Mouse (Mus musculus) cortical plate, adult 2 months (tissue): Measurements from ENCODE around the gene Ezh1. TPM values are rescaled to one million over a fixed set of nuclear protein-coding genes. Genes with fewer than 3 reads are reported as not detected.

Source experiments
- H3K27ac ChIP-seq: fragments of 200-500 bp; 2 replicates; pipeline ENCODE4 v1.5.1; 2012; ENCODE audit warnings: low read length, control low read depth, inconsistent platforms; ENCODE audit not compliant: insufficient read depth
- H3K4me1 ChIP-seq: fragments of 200-500 bp; 2 replicates; pipeline ENCODE4 v1.6.1; 2011; ENCODE audit warnings: low read length; ENCODE audit not compliant: control insufficient read depth, insufficient read depth
- H3K4me3 ChIP-seq: fragments of 200-500 bp; 2 replicates; pipeline ENCODE4 v1.5.1; 2011; ENCODE audit warnings: mild to moderate bottlenecking, low read length, control low read depth; ENCODE audit not compliant: insufficient read depth
- CTCF ChIP-seq: fragments of 200-500 bp; IDR thresholded peaks from 2 replicates; pipeline ENCODE4 v1.5.1; 2011; ENCODE audit warnings: mild to moderate bottlenecking, control low read depth, low read length; ENCODE audit not compliant: insufficient read depth; ENCODE audit errors: extremely low read depth
- POLR2A ChIP-seq: fragments of 200-500 bp; IDR thresholded peaks from 2 replicates; pipeline ENCODE4 v1.6.1; 2011; ENCODE audit warnings: mild to moderate bottlenecking, low read length, control low read depth; ENCODE audit not compliant: insufficient read depth; ENCODE audit errors: extremely low read depth
- polyA plus RNA-seq: library from polyadenylated mRNA; depleted of rRNA; stranded (reverse); fragments of >200 nt; gene quantifications from 2 replicates; pipeline ENCODE4 v1.2.3, GENCODE M21; 2012; rRNA removed

Gene Ezh1
- polyA plus RNA-seq, result 51.9 and 53.2 TPM in 2 replicates

GRCm38 (mm10) chr11:101226065-101226701, at the start of gene Ezh1:
Ezh1 (minus strand) TSS chr11:101226463.
- TF ChIP-seq CTCF (no peak), POLR2A (peak; percentile 66)
- Histone ChIP-seq H3K4me3 (peak within 1 kb of the TSS; percentile 59), H3K4me1 (peaks cover 2% of the 10 kb centered on the region; the same call in 1 of the 2 replicates), H3K27ac (peak within 1 kb of the TSS; percentile 62; the same call in 1 of the 2 replicates)

DNA sequence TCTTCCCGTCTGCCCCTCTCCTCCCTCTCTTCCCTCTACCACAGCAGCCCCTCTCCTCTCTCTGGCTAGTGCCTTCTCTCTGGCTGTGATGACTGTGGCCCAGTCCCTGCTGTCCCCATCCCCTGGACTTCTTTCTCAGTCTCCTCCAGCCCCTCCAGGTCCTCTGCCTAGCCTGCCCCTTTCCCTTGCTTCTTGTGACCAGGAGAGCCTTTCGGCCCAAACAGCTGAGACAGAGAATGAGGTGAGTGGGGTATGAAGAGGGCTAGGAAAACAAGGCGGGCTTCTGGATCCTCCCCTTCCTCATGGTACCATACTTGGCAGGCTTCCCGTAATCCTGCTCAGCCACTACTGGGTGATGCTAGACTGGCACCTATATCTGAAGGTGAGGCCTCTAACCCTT, 49.0 kb upstream of the Ezh1 start:
- Histone ChIP-seq H3K4me1 (peaks cover 5% of the 10 kb centered on the region), H3K27ac (no peak overlapping the region), H3K4me3 (no peak overlapping the region)
- no peak for TF ChIP-seq POLR2A
- no peak for TF ChIP-seq CTCF

GRCm38 (mm10) chr11:101272446-101272845, 46.2 kb upstream of the Ezh1 start:
- no peak overlapping the region for H3K4me3 ChIP-seq
- TF ChIP-seq POLR2A (no peak), CTCF (no peak)

DNA sequence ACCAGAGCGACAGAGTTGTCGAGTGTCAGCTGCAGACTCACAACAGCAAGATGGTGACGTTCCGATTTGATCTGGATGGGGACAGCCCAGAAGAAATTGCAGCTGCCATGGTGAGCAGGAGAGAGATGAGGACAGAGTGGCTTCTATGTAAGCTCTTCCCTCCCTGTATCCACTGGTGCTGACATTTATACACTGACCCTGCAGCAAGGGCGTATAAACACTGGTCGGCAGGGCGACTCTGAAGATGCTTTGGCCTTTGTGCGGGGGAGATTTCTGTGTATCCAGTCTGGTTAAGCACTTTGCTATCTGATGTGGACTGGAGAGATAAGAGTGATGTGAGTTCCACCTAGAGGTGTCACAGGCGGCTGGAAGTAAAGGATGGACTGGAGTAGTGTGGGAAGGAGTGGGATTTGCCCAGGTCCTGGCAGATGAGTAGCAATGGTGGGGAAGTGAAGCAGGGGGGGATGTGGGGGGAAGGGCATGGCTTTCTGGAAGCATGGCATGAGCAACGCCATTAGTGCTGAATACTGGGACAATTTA, 43.4 kb upstream of the Ezh1 start:
- Histone ChIP-seq H3K27ac (no peak overlapping the region), H3K4me3 (no peak overlapping the region), H3K4me1 (no peaks in the 10 kb centered on the region)
- TF ChIP-seq POLR2A (no peak), CTCF (no peak)

More at GRCm38 (mm10) chr11:101272446-101272845, 46.2 kb upstream of the Ezh1 start:
- no peak overlapping the region for H3K27ac ChIP-seq
- H3K4me1 ChIP-seq, result peaks cover 3% of the 10 kb centered on the region

DNA sequence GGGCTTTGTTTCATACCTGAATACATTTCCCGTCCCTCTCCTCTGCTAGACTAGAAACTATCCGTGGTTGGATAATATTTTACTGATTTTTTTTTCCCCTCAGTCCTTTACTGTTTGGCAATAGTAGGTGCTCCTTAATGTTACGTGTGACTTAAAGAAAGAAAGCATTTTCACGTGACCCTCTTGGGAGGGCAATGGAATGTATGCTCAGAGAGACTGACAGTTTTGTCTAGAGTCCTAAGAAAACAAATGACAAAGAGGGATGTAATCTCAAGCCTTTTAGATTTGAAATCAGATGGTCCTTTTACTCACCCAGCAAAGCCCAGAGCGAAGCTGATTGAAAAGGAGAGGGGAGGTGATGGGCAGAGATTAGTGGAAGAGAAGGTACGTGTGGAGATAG, 39.6 kb upstream of the Ezh1 start:
- Histone ChIP-seq H3K4me3 (no peak overlapping the region), H3K4me1 (no peaks in the 10 kb centered on the region), H3K27ac (no peak overlapping the region)
- TF ChIP-seq CTCF, result no peak
- no peak for TF ChIP-seq POLR2A

DNA sequence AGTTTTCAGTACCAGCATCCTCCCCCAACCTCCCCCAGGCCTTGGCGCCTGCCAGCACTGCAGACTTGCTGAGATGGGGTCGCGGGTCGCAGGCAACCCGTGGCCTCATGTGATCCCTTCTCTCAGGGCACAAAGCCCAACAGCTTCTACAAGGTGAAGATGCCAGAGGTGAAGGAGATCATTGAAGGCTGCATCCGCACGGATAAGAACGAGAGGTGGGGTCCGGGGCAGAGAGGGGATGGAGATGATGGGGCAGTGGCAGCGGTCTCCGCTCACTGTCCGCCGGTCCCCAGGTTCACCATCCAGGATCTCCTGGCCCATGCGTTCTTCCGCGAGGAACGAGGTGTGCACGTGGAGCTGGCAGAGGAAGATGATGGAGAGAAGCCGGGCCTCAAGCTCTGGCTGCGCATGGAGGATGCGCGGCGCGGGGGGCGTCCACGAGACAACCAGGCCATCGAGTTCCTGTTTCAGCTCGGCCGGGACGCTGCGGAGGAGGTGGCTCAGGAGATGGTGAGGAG, 38.8 kb upstream of the Ezh1 start:
- no peak overlapping the region for H3K27ac ChIP-seq
- H3K4me1 ChIP-seq, result peaks cover under 1% of the 10 kb centered on the region
- TF ChIP-seq POLR2A (no peak), CTCF (no peak)
- H3K4me3 ChIP-seq, result no peak overlapping the region

GRCm38 (mm10) chr11:101263989-101264280, 37.7 kb upstream of the Ezh1 start:
- no peak overlapping the region for H3K4me3 ChIP-seq
- peaks cover 3% of the 10 kb centered on the region for H3K4me1 ChIP-seq
- TF ChIP-seq POLR2A (no peak), CTCF (no peak)
- H3K27ac ChIP-seq, result no peak overlapping the region

DNA sequence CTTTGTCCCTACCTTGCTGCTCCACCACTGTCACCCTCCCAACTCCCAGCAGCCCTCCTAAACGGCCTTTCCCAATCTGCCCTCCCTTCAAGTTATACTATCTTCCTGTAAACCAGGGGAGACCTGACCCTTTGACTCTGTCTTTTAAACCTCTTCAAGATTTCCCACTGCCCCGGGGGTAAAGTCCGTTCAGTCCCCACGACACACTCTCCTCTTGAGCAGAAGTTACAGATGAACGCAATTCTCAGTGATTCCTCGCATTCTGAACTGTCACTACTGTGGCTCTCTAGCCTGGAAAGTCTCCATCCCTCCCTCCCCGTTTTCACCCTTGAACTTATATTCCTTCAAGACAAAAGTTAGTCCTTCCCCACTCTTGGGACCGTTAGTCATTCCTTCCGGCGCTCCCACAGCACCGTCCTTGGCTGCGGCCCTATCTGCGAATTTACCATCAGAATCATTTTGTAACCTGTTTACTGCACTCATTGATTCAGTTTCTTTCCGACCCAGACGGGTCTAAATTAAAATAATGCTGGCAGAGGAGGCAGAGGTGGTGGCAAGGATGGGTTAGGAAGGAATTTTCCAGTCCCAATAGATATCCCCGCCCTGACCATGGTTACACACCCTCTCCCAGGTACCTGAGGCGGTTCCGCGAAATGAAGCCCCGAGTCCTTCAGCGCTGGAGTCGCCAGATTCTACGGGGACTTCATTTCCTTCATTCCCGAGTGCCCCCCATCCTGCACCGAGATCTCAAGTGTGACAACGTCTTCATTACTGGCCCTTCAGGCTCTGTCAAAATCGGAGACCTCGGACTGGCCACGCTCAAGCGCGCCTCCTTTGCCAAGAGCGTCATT, 37.1 kb upstream of the Ezh1 start:
- TF ChIP-seq POLR2A, result no peak
- TF ChIP-seq CTCF, result no peak
- no peak overlapping the region for H3K27ac ChIP-seq
- H3K4me1 ChIP-seq, result peaks cover 3% of the 10 kb centered on the region
- H3K4me3 ChIP-seq, result no peak overlapping the region

DNA sequence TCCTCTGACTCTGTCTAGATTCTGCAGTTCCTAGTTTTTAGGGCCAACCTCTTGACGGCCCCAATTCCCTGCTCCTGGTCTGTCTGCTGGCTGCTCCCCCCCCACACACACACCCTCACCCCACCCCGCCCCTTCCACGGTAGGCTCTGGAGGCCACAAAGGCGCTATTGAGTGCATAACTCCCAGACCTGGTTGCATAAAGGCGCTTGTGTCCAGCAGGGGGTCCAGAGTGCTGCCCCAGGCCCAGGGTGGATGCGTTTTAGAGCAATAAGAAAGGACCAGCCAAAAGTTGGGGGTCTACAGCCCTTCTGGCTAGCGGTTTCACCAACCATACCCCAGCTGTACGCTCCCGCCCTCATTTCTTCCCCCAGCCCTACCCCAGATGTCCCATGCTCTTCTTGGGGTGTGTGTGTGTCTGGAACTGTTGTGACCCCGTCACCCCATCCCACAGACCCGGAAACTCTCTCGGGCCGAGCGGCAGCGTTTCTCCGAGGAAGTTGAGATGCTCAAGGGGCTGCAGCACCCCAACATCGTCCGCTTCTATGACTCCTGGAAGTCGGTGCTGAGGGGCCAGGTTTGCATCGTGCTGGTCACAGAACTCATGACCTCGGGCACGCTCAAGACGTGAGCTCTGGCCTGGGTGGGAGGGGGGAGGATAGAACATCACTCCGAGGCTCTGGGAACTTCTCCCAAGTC, 36.2 kb upstream of the Ezh1 start:
- H3K27ac ChIP-seq, result no peak overlapping the region
- peaks cover 3% of the 10 kb centered on the region for H3K4me1 ChIP-seq
- H3K4me3 ChIP-seq, result no peak overlapping the region
- TF ChIP-seq POLR2A, result no peak
- no peak for TF ChIP-seq CTCF
